Mouse (Mus musculus): ENCODE results near the gene Cga. TPM values are rescaled to one million over a fixed set of nuclear protein-coding genes. Genes with fewer than 3 reads are reported as not detected.

The Cga gene
- total and polyA plus RNA-seq, 2 experiments from 2014 or later: not detected

DNA sequence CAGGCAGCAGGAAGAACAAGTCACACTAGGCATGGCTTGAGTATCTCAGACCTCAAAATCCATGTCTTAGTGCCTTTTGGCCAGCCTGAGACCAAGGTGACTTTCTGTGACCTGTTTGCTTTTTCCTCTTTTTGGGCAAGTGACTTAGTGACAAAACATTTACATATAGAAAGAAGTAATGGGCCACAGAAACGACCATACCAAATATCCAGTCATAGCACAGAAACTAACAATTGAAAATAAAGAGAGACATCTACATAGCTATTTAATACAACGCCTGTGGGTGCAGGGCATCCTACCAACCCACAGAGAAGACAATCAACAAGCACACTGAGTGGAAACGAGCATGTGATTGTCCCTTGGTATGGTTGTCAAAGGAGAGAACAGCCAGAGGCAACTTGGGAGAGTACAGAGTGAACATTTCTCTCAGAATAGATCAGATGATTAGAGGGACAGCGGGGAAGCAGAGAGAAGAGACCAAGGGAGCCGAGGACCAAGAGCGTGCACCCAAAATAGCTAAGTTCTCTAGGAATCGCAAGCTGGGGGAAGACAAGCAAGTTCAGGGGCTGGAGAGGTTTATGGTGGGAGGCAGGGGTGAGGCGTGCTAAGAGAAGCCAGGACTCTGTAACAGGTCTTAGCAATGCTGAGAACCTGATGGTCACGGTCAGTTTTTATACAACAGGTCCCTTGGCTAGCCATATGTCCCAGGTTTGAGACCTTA is 7.8 kb upstream of the Cga start:
- TF ChIP-seq EP300 (IDR thresholded peaks at IDR 0.05; ENCODE audit: low read depth): no peak
- no peak for TF ChIP-seq CTCF (IDR thresholded peaks at IDR 0.05; ENCODE audit: low read depth)
- H3K27me3 ChIP-seq (ENCODE audit: control insufficient read depth, insufficient read depth, low read length): peaks cover 9% of the 10 kb centered on the region; the same call in 1 of the 2 replicates
- peaks cover 22% of the 10 kb centered on the region for H3K4me1 ChIP-seq (ENCODE audit: control insufficient read depth, insufficient read depth)
- no peaks in the 10 kb centered on the region for H3K9me3 ChIP-seq (replicated peaks; ENCODE audit: control insufficient read depth, low read length)
- peak overlapping the region; percentile 74 for H3K9ac ChIP-seq (replicated peaks; ENCODE audit: low read depth, low read length)
- H3K4me3 ChIP-seq (ENCODE audit: low read depth, low read length): peak overlapping the region; percentile 80
- peak overlapping the region; percentile 83 for H3K27ac ChIP-seq (ENCODE audit: low read depth)
- ATAC-seq (ENCODE audit: insufficient read depth, low read depth) (no peak), DNase-seq (ENCODE audit: low spot score) (no peak)
- peak overlapping the region; percentile 72 for H3K4me2 ChIP-seq (ENCODE audit: low read depth, low read length)
- 40% methylated on average over 9 of the region's 9 CpGs for WGBS
- H3K36me3 ChIP-seq (replicated peaks; ENCODE audit: control insufficient read depth, insufficient read depth, low read length): no peaks in the 10 kb centered on the region

DNA sequence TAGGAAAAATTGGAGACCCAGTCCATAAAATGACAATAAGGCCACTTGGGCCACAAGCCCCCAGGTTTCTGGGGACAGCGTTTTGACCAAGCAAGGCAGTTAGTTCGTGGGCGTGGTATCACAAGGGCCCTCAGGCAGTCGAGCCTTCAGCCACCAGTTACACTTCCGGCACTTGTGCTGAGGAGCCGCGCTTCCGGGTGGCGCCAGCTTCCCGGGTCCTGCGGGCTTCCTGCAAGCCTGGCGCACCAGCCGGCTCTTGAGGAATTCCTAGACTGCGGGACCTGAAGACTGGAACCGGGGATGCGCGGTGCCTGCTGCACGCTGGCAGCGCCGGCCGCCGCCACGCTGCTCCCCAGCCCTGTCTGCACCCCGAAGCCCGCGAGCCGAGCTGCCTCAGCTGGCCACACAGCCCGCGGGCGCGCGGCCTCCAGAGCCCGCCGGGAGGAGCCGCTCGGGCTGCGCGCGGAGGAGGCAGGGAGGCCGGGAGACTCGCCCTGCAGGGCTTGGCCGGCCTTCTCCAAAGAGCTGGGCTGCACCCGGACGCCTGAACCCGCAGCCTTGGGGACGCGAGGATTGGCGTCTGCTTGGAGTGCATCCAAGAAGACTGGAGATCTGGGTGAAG is 7.0 kb upstream of the Cga start:
- peak overlapping the region; percentile 74 for H3K9ac ChIP-seq (replicated peaks; ENCODE audit: low read depth, low read length)
- H3K4me1 ChIP-seq (ENCODE audit: control insufficient read depth, insufficient read depth): peaks cover 14% of the 10 kb centered on the region
- peak; percentile 79 for DNase-seq (ENCODE audit: low spot score)
- H3K36me3 ChIP-seq (replicated peaks; ENCODE audit: control insufficient read depth, insufficient read depth, low read length): no peaks in the 10 kb centered on the region
- H3K9me3 ChIP-seq (replicated peaks; ENCODE audit: control insufficient read depth, low read length): no peaks in the 10 kb centered on the region
- WGBS: 0% methylated on average over 40 of the region's 48 CpGs
- ATAC-seq (ENCODE audit: insufficient read depth, low read depth): peak; percentile 62
- H3K4me2 ChIP-seq (ENCODE audit: low read depth, low read length): peak overlapping the region; percentile 72
- peak overlapping the region; percentile 83 for H3K27ac ChIP-seq (ENCODE audit: low read depth)
- peaks cover 14% of the 10 kb centered on the region; the same call in 1 of the 2 replicates for H3K27me3 ChIP-seq (ENCODE audit: control insufficient read depth, insufficient read depth, low read length)
- TF ChIP-seq EP300 (IDR thresholded peaks at IDR 0.05; ENCODE audit: low read depth) (no peak), CTCF (IDR thresholded peaks at IDR 0.05; ENCODE audit: low read depth) (no peak)
- H3K4me3 ChIP-seq (ENCODE audit: low read depth, low read length): peak overlapping the region; percentile 80

DNA sequence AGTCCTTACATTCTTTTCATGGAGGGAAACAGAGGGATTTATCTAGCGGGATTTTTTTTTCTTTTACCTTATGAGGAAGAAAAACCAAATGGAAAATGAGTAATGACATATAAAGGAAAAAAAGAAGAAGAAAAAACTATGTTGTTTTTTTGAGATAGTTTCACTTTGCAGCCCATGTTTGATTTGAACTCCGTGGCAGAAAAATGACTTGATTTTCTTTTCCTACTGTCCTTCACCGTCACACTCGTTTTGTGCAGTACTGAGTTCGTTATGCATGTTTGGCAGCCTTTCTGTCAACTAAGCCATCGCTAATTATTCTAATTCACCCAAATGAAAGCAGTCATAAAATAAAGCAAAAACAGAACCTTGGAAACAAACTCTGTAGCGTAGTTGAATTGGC is 6.3 kb upstream of the Cga start:
- 12% methylated on average over 7 of the region's 7 CpGs for WGBS
- DNase-seq (ENCODE audit: low spot score): no peak
- H3K27ac ChIP-seq (ENCODE audit: low read depth): peak overlapping the region; percentile 83; the same call in 1 of the 2 replicates
- peaks cover 14% of the 10 kb centered on the region; the same call in 1 of the 2 replicates for H3K27me3 ChIP-seq (ENCODE audit: control insufficient read depth, insufficient read depth, low read length)
- TF ChIP-seq EP300 (IDR thresholded peaks at IDR 0.05; ENCODE audit: low read depth) (no peak), CTCF (IDR thresholded peaks at IDR 0.05; ENCODE audit: low read depth) (no peak)
- H3K4me3 ChIP-seq (ENCODE audit: low read depth, low read length): peak overlapping the region; percentile 80
- no peak for ATAC-seq (ENCODE audit: insufficient read depth, low read depth)
- H3K36me3 ChIP-seq (replicated peaks; ENCODE audit: control insufficient read depth, insufficient read depth, low read length): no peaks in the 10 kb centered on the region
- peak overlapping the region; percentile 72 for H3K4me2 ChIP-seq (ENCODE audit: low read depth, low read length)
- H3K4me1 ChIP-seq (ENCODE audit: control insufficient read depth, insufficient read depth): peaks cover 11% of the 10 kb centered on the region
- H3K9me3 ChIP-seq (replicated peaks; ENCODE audit: control insufficient read depth, low read length): no peaks in the 10 kb centered on the region
- H3K9ac ChIP-seq (replicated peaks; ENCODE audit: low read depth, low read length): peak overlapping the region; percentile 74

DNA sequence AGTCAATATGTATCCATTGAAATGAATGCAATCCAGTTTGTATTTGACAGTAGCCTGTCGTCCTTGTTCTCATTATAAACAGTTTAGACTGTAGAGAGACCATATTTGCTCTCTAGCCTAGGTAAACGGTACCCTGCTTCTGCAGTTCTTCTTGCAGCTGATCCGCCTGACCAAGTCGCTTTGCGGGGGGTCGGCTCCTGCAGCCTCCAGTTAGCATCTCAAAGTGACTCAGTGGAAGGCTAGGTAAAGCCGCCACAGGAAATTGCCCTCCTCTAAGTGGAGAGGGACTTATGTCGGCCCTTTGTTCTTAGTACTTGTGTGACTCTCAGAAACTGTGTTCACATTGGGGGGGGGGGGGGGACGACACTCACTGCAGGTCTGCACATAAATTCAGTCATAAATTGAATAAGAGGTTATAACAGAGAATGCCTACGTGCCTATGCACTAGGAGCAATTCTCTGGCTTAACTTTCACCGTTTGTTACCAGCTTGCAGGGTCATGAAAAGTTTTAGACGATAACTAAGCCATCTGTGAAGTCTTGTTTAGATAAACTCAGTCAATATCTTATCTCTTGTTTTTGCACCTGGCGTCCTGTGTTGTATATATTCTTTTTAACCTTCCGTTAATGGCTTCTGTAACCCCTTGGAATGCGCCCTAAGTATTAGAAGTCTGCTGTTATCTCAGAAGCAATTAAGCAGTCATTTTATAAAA is 4.3 kb upstream of the Cga start:
- TF ChIP-seq CTCF (IDR thresholded peaks at IDR 0.05; ENCODE audit: low read depth) (no peak), EP300 (IDR thresholded peaks at IDR 0.05; ENCODE audit: low read depth) (no peak)
- Histone ChIP-seq H3K36me3 (replicated peaks; ENCODE audit: control insufficient read depth, insufficient read depth, low read length) (no peaks in the 10 kb centered on the region), H3K9me3 (replicated peaks; ENCODE audit: control insufficient read depth, low read length) (no peaks in the 10 kb centered on the region), H3K4me3 (ENCODE audit: low read depth, low read length) (no peak overlapping the region), H3K4me1 (ENCODE audit: control insufficient read depth, insufficient read depth) (peaks cover 4% of the 10 kb centered on the region; the same call in 1 of the 2 replicates), H3K9ac (replicated peaks; ENCODE audit: low read depth, low read length) (no peak overlapping the region), H3K27me3 (ENCODE audit: control insufficient read depth, insufficient read depth, low read length) (peaks cover 14% of the 10 kb centered on the region; the same call in 1 of the 2 replicates), H3K4me2 (ENCODE audit: low read depth, low read length) (no peak overlapping the region), H3K27ac (ENCODE audit: low read depth) (no peak overlapping the region)
- DNase-seq (ENCODE audit: low spot score) (no peak), ATAC-seq (ENCODE audit: insufficient read depth, low read depth) (no peak)
- WGBS: 15% methylated on average over 15 of the region's 15 CpGs

DNA sequence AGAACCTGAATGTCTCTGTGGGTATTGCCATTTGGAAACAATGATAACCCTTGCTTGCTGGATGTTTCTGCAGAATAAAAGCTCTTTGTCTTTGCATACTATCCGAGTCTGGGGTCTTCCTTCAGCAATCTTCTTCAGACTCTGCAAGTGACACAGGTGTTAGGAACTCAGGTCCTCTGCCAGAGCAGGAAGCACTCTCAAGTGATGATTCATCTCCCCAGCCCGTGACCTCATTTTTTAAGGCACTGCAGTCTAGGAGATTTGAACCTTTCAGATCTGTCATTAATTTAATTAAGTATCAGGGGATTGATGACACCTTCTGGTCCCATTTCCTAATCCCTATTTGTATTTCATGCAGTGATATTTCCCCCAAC is 3.8 kb upstream of the Cga start:
- no peak overlapping the region for H3K27ac ChIP-seq (ENCODE audit: low read depth)
- TF ChIP-seq CTCF (IDR thresholded peaks at IDR 0.05; ENCODE audit: low read depth) (no peak), EP300 (IDR thresholded peaks at IDR 0.05; ENCODE audit: low read depth) (no peak)
- no peaks in the 10 kb centered on the region for H3K36me3 ChIP-seq (replicated peaks; ENCODE audit: control insufficient read depth, insufficient read depth, low read length)
- WGBS: 28% methylated on average over 2 of the region's 2 CpGs
- no peak overlapping the region for H3K4me3 ChIP-seq (ENCODE audit: low read depth, low read length)
- no peaks in the 10 kb centered on the region for H3K9me3 ChIP-seq (replicated peaks; ENCODE audit: control insufficient read depth, low read length)
- peaks cover 14% of the 10 kb centered on the region; the same call in 1 of the 2 replicates for H3K27me3 ChIP-seq (ENCODE audit: control insufficient read depth, insufficient read depth, low read length)
- H3K9ac ChIP-seq (replicated peaks; ENCODE audit: low read depth, low read length): no peak overlapping the region
- DNase-seq (ENCODE audit: low spot score) (no peak), ATAC-seq (ENCODE audit: insufficient read depth, low read depth) (no peak)
- no peak overlapping the region for H3K4me2 ChIP-seq (ENCODE audit: low read depth, low read length)
- peaks cover 4% of the 10 kb centered on the region; the same call in 1 of the 2 replicates for H3K4me1 ChIP-seq (ENCODE audit: control insufficient read depth, insufficient read depth)
